Mouse (Mus musculus) thymus, postnatal 25 days (tissue): Measurements from ENCODE around the gene Klhl25.
"Not testable (repeated sequence)": the region's sequence is repeated elsewhere in the genome, so short reads cannot be mapped to it uniquely, and the experiment has no call there.

Source experiments
- DNase-seq: peaks from one replicate; pipeline ENCODE4 v3.0.0; 2022

Gene Klhl25

GRCm38 (mm10) chr7:75880236-75880635 lies 32.1 kb downstream of the Klhl25 start:
- DNase-seq: no peak

- DNase-seq: peak; percentile 90
Measured at GRCm38 (mm10) chr7:75880650-75881049, 32.5 kb downstream of the Klhl25 start.

- DNase-seq: peak; percentile 44
Measured at GRCm38 (mm10) chr7:75881376-75881775, 33.3 kb downstream of the Klhl25 start.

GRCm38 (mm10) chr7:75881791-75882190 lies 33.7 kb downstream of the Klhl25 start:
- no peak for DNase-seq

GRCm38 (mm10) chr7:75891466-75891865 lies 43.4 kb downstream of the Klhl25 start:
- no peak for DNase-seq

GRCm38 (mm10) chr7:75892737-75893136 lies 44.6 kb downstream of the Klhl25 start:
- no peak for DNase-seq

GRCm38 (mm10) chr7:75893709-75894108 lies 45.6 kb downstream of the Klhl25 start:
- no peak for DNase-seq

- no peak for DNase-seq
Measured at GRCm38 (mm10) chr7:75897041-75897440, 48.9 kb downstream of the Klhl25 start.

GRCm38 (mm10) chr7:75899102-75899501 lies 51.0 kb downstream of the Klhl25 start:
- DNase-seq: no peak

GRCm38 (mm10) chr7:75899517-75899916 lies 51.4 kb downstream of the Klhl25 start:
- no peak for DNase-seq

GRCm38 (mm10) chr7:75899954-75900353 lies 51.8 kb downstream of the Klhl25 start:
- DNase-seq: no peak

GRCm38 (mm10) chr7:75905145-75905544 lies 57.0 kb downstream of the Klhl25 start:
- DNase-seq: no peak

GRCm38 (mm10) chr7:75910035-75910651 lies 62.0 kb downstream of the Klhl25 start:
- DNase-seq: peak; percentile 73

GRCm38 (mm10) chr7:75910652-75911035 lies 62.5 kb downstream of the Klhl25 start:
- DNase-seq: peak; percentile 51

- DNase-seq: peak; percentile 91
Measured at GRCm38 (mm10) chr7:75913952-75914351, 65.8 kb downstream of the Klhl25 start.

- peak; percentile 26 for DNase-seq
Measured at GRCm38 (mm10) chr7:75915550-75915949, 67.4 kb downstream of the Klhl25 start.

- DNase-seq: no peak
Measured at GRCm38 (mm10) chr7:75917662-75918061, 69.6 kb downstream of the Klhl25 start.

GRCm38 (mm10) chr7:75919745-75920144 lies 71.6 kb downstream of the Klhl25 start:
- not testable (repeated sequence) for DNase-seq
